Mouse (Mus musculus): Measurements from ENCODE around the gene Tnni3k. TPM values are rescaled to one million over a fixed set of nuclear protein-coding genes. Genes with fewer than 3 reads are reported as not detected.
"Not testable (repeated sequence)": the region's sequence is repeated elsewhere in the genome, so short reads cannot be mapped to it uniquely, and the experiment has no call there.

Tnni3k gene
- polyA plus RNA-seq, 1 experiment from 2014 or later, result 0.05 TPM

DNA sequence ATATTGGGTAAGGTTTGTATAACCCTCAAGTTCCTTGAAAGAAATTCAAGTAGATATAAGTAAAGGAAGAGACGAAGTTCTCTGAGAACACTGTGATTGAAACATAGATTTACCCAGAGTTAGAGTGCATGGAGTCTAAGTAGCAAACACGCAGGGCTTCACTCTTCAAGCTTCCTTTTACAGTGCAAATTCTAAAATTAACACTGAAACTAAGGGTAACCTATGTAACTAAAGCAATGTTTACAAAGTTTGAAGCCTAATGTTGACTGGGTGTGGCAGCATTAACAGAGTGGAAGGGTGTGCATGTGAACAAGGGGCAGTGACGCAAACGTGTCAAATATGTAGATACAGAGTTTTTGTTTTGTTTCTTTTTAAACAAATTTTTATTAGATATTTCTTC, 186.4 kb downstream of the Tnni3k start:
- H3K9me3 ChIP-seq, result no peaks in the 10 kb centered on the region
- H3K36me3 ChIP-seq, result no peaks in the 10 kb centered on the region
- no peak overlapping the region for H3K4me3 ChIP-seq
- H3K4me2 ChIP-seq, result no peak overlapping the region
- no peaks in the 10 kb centered on the region for H3K4me1 ChIP-seq
- no peaks in the 10 kb centered on the region for H3K27me3 ChIP-seq
- whole genome bisulfite sequencing, result 87% methylated on average over 4 of the region's 4 CpGs
- no peak overlapping the region for H3K27ac ChIP-seq
- ATAC-seq (ENCODE audit: insufficient number of reproducible peaks, low FRiP score, low TSS enrichment, low read depth), result no peak
- no peak overlapping the region for H3K9ac ChIP-seq

DNA sequence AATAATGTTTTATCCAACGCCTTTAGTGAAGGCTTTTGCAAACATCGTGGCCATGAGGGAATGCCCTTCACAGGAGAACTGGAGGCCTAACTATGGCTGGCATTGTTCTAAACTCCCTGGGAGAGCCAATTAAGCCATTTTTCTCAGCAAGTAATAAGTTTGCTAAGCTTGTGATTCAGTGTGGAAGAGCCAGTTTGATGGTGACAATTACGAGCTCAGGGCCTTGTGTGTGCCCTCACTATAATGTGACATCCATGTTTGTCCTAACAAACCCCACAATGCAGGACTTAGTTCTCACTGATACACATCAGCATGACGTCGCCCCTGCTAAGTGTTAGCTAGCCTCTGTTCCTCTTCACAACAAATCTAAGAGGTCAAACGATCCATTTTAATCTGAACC, 193.3 kb downstream of the Tnni3k start:
- no peak overlapping the region for H3K9ac ChIP-seq
- H3K4me3 ChIP-seq, result no peak overlapping the region
- ATAC-seq (ENCODE audit: insufficient number of reproducible peaks, low FRiP score, low TSS enrichment, low read depth), result no peak
- no peak overlapping the region for H3K27ac ChIP-seq
- 71% methylated on average over 6 of the region's 6 CpGs for WGBS
- no peaks in the 10 kb centered on the region for H3K27me3 ChIP-seq
- H3K4me2 ChIP-seq, result no peak overlapping the region
- H3K4me1 ChIP-seq, result no peaks in the 10 kb centered on the region
- no peaks in the 10 kb centered on the region for H3K9me3 ChIP-seq
- no peaks in the 10 kb centered on the region for H3K36me3 ChIP-seq

DNA sequence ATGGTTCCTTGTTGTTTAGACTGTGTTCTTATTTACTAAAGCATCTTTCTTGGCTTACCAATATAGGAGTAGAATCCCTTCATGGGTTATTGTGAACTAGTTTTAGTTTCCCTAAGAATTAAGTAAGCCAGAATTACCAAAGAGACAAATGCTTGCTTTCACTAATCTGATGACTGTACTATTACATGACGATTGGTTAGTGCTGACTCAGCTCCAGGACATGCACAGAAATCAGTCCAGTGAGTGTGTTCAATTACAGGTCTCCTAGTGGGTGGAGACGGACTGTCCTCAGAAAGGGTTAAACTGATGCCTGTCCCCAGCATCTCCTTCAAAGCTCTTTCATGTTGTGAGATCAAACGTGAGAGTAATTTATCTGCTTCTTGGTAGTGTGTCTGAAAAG, 195.5 kb downstream of the Tnni3k start:
- ATAC-seq (ENCODE audit: insufficient number of reproducible peaks, low FRiP score, low TSS enrichment, low read depth), result no peak
- WGBS, result 29% methylated on average over 3 of the region's 3 CpGs
- Histone ChIP-seq H3K36me3 (no peaks in the 10 kb centered on the region), H3K4me2 (no peak overlapping the region), H3K9me3 (no peaks in the 10 kb centered on the region), H3K4me3 (no peak overlapping the region), H3K27ac (no peak overlapping the region), H3K27me3 (no peaks in the 10 kb centered on the region), H3K4me1 (no peaks in the 10 kb centered on the region), H3K9ac (no peak overlapping the region)

DNA sequence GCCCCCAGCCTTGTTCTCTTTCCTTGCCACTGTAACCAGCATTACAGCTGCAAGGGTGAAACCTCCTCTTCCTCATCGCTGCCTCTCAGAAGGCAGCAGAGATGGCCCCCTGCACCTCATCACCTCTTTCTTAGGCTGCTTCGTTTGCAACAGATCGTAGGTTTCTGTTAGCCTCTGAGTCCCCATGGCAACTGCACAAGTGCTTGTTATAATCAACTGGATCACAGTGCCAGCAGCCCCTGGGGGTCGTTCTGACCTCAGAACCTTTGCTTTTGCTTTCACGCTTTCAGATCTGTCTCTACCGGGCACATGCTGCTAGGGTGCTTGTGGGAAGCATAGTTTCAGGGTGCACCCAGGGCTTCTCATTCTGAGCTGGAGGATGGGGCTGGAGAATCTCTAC, 201.9 kb downstream of the Tnni3k start:
- no peaks in the 10 kb centered on the region for H3K9me3 ChIP-seq
- H3K4me2 ChIP-seq, result no peak overlapping the region
- no peaks in the 10 kb centered on the region for H3K36me3 ChIP-seq
- no peak overlapping the region for H3K27ac ChIP-seq
- H3K27me3 ChIP-seq, result no peaks in the 10 kb centered on the region
- H3K9ac ChIP-seq, result no peak overlapping the region
- 38% methylated on average over 6 of the region's 6 CpGs for WGBS
- H3K4me1 ChIP-seq, result no peaks in the 10 kb centered on the region
- ATAC-seq (ENCODE audit: insufficient number of reproducible peaks, low FRiP score, low TSS enrichment, low read depth), result no peak
- H3K4me3 ChIP-seq, result no peak overlapping the region

DNA sequence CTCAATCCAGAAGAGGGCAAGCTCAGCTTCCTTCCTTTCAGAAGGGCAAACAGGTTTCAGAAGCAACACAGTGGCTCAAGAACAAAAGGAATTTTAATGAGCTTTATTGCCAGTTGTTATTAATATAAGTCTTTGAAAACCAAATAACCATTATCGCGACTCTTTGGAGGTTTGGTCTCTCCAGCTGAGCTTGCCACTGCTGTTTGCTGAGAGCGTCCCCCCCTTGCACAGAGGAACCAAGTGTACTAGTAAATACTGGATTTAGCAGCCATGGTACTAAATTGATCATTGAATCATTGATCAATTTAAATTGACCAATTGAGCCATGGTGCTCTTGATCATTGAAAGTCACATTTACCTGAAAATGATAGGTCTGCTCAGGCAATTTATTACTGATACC, 202.9 kb downstream of the Tnni3k start:
- Histone ChIP-seq H3K27ac (no peak overlapping the region), H3K4me1 (no peaks in the 10 kb centered on the region), H3K4me2 (no peak overlapping the region), H3K36me3 (no peaks in the 10 kb centered on the region), H3K4me3 (no peak overlapping the region), H3K27me3 (no peaks in the 10 kb centered on the region), H3K9me3 (no peaks in the 10 kb centered on the region), H3K9ac (no peak overlapping the region)
- 47% methylated on average over 3 of the region's 3 CpGs for WGBS
- ATAC-seq (ENCODE audit: insufficient number of reproducible peaks, low FRiP score, low TSS enrichment, low read depth), result no peak

DNA sequence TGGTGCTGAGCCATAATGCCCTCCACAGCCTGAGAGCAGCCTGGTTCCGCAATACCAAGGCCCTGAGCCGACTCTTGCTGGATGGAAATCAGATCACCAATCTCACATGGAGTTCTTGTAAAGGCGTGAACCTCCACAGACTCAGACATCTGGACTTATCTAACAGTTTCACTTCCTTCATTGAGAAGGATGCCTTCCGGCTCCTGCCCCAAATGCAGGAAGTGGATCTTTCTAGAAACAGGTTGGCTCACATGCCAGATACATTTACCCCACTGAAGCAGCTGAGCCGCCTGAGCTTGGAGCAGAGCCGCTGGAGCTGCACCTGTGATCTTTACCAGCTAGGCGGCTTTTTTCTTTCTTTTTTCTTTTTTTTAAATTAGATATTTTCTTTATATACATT, 213.0 kb downstream of the Tnni3k start:
- Histone ChIP-seq H3K9me3 (no peaks in the 10 kb centered on the region), H3K4me3 (no peak overlapping the region), H3K36me3 (no peaks in the 10 kb centered on the region), H3K9ac (no peak overlapping the region), H3K27ac (no peak overlapping the region), H3K4me2 (no peak overlapping the region), H3K4me1 (no peaks in the 10 kb centered on the region), H3K27me3 (no peaks in the 10 kb centered on the region)
- 85% methylated on average over 7 of the region's 7 CpGs for WGBS
- no peak for ATAC-seq (ENCODE audit: insufficient number of reproducible peaks, low FRiP score, low TSS enrichment, low read depth)

DNA sequence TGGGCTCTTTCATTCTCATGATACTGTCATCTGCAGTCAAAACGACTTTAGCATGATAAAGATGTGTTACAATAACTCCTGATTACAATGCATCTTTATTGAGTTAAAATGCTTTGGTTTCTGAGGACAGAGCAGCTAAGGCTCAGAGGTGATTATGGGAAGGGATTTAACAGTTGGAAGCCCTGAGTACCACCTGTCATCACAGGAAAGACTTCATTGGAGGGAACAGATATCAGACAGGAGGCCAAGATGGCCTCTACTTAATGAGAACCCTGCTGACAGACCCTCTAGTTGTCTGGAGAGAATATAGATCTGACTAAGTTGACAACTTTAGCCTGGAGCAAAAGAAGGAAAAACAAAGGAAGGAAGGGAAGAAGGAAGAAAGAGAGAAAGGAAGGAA, 214.1 kb downstream of the Tnni3k start:
- Histone ChIP-seq H3K4me1 (no peaks in the 10 kb centered on the region), H3K9ac (no peak overlapping the region), H3K4me3 (no peak overlapping the region), H3K9me3 (no peaks in the 10 kb centered on the region), H3K4me2 (no peak overlapping the region), H3K27me3 (no peaks in the 10 kb centered on the region), H3K27ac (no peak overlapping the region), H3K36me3 (no peaks in the 10 kb centered on the region)
- ATAC-seq (ENCODE audit: insufficient number of reproducible peaks, low FRiP score, low TSS enrichment, low read depth), result no peak
- WGBS, result 38% methylated on average over 1 of the region's 1 CpGs

DNA sequence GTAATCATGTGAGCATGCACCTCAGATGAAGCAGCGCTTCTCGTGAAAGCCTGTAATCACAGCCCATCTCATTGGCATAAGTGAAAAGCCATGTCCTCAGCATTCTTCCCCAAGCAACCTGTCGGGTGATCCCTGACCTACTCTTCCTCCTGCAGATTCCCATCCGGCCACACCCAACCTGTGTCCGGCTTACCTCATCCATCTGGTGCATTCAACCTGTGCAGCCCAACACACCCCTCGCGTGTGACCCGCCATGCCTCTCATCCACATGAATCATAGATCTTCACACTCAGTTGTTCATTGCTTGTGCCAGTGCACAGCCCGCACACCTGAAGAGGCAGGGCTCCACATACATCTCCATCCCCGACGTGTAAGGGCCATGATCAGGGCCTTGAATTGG, 217.3 kb downstream of the Tnni3k start:
- Histone ChIP-seq H3K4me2 (no peak overlapping the region), H3K4me1 (no peaks in the 10 kb centered on the region), H3K9ac (no peak overlapping the region), H3K27ac (no peak overlapping the region), H3K36me3 (no peaks in the 10 kb centered on the region), H3K4me3 (no peak overlapping the region), H3K27me3 (no peaks in the 10 kb centered on the region), H3K9me3 (no peaks in the 10 kb centered on the region)
- no peak for ATAC-seq (ENCODE audit: insufficient number of reproducible peaks, low FRiP score, low TSS enrichment, low read depth)
- 86% methylated on average over 11 of the region's 11 CpGs for WGBS

DNA sequence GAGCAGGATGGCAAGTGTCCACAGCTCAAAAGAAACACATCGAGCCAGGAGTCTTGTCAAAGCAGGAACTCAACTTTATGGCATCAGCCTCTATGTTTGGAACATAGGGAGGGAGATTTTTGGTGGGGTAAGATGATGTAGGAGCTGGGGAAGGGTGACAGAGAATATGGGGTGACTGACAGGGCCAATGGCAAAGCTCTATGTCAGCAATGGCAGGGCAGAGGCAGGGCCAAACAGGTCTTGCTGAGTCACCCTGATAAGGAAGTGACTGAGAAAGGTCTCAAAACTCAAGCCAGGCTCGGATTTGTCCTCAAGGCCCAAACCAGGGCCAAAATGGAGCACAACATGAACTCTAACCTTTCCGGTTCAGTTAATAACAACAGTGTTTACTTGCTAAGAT, 219.1 kb downstream of the Tnni3k start:
- no peak overlapping the region for H3K4me2 ChIP-seq
- ATAC-seq (ENCODE audit: insufficient number of reproducible peaks, low FRiP score, low TSS enrichment, low read depth), result no peak
- no peaks in the 10 kb centered on the region for H3K27me3 ChIP-seq
- 72% methylated on average over 3 of the region's 3 CpGs for WGBS
- H3K9me3 ChIP-seq, result no peaks in the 10 kb centered on the region
- no peak overlapping the region for H3K4me3 ChIP-seq
- H3K27ac ChIP-seq, result no peak overlapping the region
- H3K4me1 ChIP-seq, result no peaks in the 10 kb centered on the region
- H3K36me3 ChIP-seq, result no peaks in the 10 kb centered on the region
- no peak overlapping the region for H3K9ac ChIP-seq

DNA sequence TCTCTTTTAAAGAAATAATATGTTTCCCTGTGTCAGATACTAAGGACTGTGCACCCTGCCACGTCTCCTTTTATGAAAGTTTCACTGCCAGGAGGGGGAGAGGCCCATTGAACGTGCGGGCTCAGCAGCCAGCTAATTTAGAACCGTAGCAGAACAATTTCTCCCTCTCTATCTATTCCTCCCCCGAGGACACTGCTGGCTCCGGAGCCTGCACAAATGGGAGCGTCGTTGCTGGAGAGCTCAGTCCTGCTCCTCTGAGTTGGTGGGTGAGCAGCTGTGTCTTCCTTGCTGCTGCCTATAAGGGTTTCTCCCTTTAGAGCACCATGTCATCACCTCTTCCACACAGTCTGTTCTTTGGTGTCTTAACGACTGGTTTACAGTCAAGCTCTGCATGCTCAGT, 220.8 kb downstream of the Tnni3k start:
- Histone ChIP-seq H3K4me3 (no peak overlapping the region), H3K27ac (no peak overlapping the region), H3K27me3 (no peaks in the 10 kb centered on the region), H3K36me3 (no peaks in the 10 kb centered on the region), H3K9ac (no peak overlapping the region), H3K4me2 (no peak overlapping the region), H3K9me3 (no peaks in the 10 kb centered on the region), H3K4me1 (no peaks in the 10 kb centered on the region)
- WGBS, result 65% methylated on average over 9 of the region's 9 CpGs
- no peak for ATAC-seq (ENCODE audit: insufficient number of reproducible peaks, low FRiP score, low TSS enrichment, low read depth)

DNA sequence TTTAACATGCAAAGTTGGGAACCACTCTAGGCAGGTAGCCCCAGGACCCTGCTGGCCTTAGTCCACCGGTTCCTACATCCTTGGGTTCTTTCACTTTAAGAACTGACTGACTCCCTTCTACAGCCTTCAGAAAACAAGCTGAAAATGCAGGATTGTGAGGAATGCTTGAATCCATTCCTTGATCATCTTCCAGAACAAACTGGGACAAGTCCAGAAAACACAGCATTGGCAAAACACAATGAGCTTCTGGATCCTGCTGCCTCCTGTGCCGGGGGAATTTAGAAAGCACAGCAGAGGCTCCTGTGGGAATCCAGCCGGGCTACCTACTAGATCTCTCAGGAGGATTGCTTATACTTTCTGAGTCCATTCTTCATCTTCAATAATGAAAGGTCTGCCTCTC, 229.5 kb downstream of the Tnni3k start:
- Histone ChIP-seq H3K4me2 (no peak overlapping the region), H3K36me3 (no peaks in the 10 kb centered on the region), H3K4me3 (no peak overlapping the region), H3K9ac (no peak overlapping the region), H3K27me3 (no peaks in the 10 kb centered on the region), H3K9me3 (no peaks in the 10 kb centered on the region), H3K27ac (no peak overlapping the region), H3K4me1 (no peaks in the 10 kb centered on the region)
- no peak for ATAC-seq (ENCODE audit: insufficient number of reproducible peaks, low FRiP score, low TSS enrichment, low read depth)
- WGBS, result 82% methylated on average over 3 of the region's 3 CpGs

DNA sequence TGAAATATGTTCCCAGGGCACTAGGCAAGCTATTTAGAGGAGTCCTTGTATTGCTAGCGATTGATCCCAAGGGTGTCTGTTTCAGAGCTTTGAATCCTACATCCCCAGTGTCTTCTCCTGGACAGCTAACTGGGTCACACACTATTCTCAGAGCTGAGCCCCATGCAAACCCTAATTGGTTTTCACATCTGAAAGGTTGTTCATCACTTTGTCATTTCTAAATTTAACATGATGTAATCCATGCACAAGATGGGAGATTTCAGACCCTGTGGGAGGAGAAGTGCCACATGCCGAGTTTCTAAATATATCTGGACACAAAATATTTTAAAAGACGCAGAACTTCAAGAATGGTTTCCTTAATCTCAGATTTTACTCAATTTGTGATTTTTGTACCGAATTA, 230.5 kb downstream of the Tnni3k start:
- no peak for ATAC-seq (ENCODE audit: insufficient number of reproducible peaks, low FRiP score, low TSS enrichment, low read depth)
- Histone ChIP-seq H3K36me3 (no peaks in the 10 kb centered on the region), H3K9me3 (no peaks in the 10 kb centered on the region), H3K4me3 (no peak overlapping the region), H3K9ac (no peak overlapping the region), H3K4me1 (no peaks in the 10 kb centered on the region), H3K4me2 (no peak overlapping the region), H3K27me3 (no peaks in the 10 kb centered on the region), H3K27ac (no peak overlapping the region)
- 83% methylated on average over 4 of the region's 4 CpGs for WGBS

DNA sequence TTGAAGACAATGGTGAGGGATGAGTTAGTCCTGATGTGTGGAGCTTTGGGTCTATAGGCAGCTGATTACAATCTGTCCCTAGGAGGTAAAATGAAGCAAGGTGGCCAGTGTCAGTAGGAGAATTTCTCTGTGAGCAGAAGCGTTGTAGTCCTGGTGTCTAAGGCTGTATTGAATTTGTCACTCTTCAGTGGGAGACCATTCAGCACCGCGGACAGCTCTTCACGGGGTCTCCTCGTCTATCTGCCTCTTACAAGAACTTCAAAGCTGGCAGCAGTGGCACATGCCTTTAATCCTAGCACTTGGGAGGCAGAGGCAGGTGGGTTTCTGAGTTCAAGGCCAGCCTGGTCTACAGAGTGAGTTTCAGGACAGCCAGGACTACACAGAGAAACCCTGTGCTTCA, 235.5 kb downstream of the Tnni3k start:
- H3K27ac ChIP-seq; H3K4me2 ChIP-seq; H3K9ac ChIP-seq; H3K36me3 ChIP-seq; H3K4me1 ChIP-seq; H3K4me3 ChIP-seq; H3K27me3 ChIP-seq; H3K9me3 ChIP-seq; ATAC-seq (ENCODE audit: insufficient number of reproducible peaks, low FRiP score, low TSS enrichment, low read depth): not testable (repeated sequence)
- WGBS, result 17% methylated on average over 5 of the region's 5 CpGs

Measured in limb, embryonic 15.5 days (tissue).